Mouse (Mus musculus): Measurements from ENCODE around the gene Scamp1.
"Not testable (repeated sequence)": the region's sequence is repeated elsewhere in the genome, so short reads cannot be mapped to it uniquely, and the experiment has no call there.

Gene Scamp1

GRCm38 (mm10) chr13:94285281-94285871, at the start of gene Scamp1:
TSS of gene Scamp1 (minus strand) at chr13:94285857.
- peak; percentile 75 to 82 for DNase-seq (ENCODE audit: low spot score in 2 of 2)

- DNase-seq (ENCODE audit: low spot score in 2 of 2), result no peak
Observed at GRCm38 (mm10) chr13:94330392-94330979, 44.8 kb upstream of the Scamp1 start.

- DNase-seq (ENCODE audit: low spot score in 2 of 2), result not testable (repeated sequence)
Observed at GRCm38 (mm10) chr13:94329005-94329404, 43.3 kb upstream of the Scamp1 start.

DNA sequence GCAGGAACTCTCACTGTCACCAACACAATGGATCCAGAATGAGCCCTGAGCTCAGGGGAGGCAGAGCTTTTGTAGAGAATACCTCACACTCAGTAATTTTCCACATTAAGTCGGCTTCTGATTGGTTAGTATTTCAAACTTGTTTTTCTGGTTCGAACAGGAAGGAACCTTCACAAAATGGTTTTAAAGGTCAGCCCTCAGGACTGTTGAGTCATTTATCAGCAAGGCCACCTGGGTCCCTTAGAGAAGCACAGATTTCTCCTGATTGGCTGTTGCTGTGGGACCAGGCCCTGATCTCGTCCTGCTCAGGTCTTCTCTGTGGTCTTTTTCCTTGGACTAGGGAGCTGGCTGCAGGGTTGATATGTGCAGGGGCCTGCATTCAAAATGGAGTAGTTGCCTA, 42.4 kb upstream of the Scamp1 start:
- DNase-seq (ENCODE audit: low spot score in 2 of 2), result no peak

DNA sequence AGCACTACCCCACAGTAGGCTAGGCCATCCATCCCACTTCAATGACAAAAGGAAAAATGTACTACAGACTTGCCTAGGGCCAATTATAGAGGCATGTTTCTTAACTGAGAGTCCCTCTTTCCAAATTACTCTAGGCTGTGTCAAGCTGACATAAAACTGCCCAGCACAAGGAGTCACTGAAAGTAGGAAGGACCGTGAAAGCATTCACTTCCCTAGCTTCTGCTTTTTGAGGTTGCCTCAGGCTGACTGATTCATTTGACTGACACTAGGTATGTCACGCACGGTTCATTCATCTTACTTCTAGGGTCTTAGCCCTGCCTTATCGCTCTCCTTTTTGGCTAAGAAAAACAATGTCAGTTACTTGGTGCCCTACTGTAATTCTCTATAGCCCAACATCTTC, 36.8 kb upstream of the Scamp1 start:
- DNase-seq (ENCODE audit: low spot score in 2 of 2), result no peak

DNA sequence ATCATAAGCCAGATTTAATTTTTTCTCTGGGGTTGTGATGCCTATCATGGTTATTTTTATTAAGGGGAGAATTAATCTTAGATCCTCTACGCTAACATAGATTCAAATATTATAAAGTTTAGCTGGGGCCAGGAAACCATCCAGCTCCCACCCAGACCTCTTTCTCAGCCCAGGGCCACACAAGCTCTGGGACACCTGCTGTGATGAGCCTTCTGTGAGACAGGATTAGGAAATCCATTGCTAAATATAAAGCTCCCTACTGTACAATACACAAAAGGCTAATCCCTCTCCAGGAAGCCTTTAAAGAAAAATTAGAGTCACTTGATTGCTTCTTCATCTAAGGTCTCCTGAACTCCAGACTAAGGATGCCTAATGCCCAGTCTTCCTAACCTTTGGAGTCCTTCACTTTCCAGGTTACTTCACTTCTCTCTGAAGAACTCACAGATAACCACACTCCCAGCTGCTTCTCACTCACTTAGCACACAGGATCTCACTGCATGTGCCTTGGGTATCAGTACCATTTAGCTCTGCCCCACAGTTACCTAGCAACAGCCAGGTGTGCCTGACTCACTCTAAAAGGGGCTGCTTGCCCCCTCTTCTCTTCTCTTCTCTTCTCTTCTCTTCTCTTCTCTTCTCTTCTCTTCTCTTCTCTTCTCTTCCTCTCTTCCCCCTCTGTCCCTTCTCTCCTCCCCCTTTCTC, 35.6 kb upstream of the Scamp1 start:
- no peak for DNase-seq (ENCODE audit: low spot score in 2 of 2)

DNA sequence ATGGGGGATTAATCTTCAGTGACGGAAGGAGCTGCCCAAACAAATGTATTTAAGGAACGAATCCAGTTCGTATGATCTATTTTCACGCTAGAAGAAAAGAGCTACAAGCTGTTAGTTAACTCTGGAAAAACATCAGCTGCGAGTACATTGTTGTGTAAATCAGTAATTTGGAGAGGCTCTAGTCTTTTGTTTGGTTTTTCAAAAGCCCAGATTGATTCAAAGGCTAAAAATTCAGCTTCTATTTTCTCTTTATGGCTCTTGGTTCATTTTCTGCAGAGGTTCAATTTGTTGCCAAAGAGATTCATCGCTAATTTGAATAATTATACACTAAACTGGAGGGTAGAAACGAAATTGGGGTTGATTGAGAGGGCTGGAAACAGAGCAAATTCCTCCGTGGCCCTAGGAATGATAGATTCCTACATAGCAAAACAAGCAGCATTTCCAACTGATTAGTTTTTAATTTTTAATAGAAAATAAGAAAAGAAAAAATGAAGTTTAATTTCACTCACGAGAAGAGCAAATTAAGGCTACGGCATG, 31.4 kb upstream of the Scamp1 start:
- DNase-seq (ENCODE audit: low spot score in 2 of 2), result no peak

- DNase-seq (ENCODE audit: low spot score in 2 of 2), result not testable (repeated sequence)
Observed at GRCm38 (mm10) chr13:94312812-94313211, 27.2 kb upstream of the Scamp1 start.

- no peak for DNase-seq (ENCODE audit: low spot score in 2 of 2)
Observed at GRCm38 (mm10) chr13:94308279-94308678, 22.6 kb upstream of the Scamp1 start.

DNA sequence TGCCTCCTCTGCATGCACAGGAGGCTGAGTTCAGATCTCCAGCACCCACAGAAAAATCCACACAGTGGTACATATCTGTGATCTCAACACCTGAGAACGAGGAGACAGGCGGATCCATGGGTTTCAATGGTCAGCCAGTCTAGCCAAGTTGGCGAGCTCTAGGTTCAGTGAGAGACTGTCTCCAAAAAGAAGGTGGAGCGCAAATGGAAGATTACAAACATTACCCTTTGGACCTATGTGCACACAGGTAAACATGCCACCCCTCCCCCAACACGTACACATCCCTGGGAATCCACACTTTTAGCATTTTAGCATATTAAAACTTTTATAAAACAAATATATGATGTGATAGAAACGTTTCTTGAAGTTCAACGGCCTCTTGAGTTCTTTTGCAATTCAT, 21.9 kb upstream of the Scamp1 start:
- DNase-seq (ENCODE audit: low spot score in 2 of 2), result no peak

DNA sequence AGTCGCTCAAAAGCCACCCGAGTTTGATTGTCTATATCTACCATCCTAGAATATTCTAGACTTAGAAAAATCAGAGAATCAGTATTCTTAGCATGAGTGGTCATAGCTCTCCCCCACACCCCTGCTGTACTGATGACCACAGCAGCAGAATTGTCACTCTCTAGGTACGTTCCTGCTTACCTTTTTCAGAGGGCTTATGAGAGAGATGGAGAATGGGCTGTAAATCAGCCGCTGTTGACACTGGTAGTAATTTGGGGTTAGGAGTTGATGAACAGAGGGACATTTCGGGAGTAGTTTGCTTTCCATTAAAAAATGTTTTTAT, 21.3 kb upstream of the Scamp1 start:
- DNase-seq (ENCODE audit: low spot score in 2 of 2), result no peak

DNA sequence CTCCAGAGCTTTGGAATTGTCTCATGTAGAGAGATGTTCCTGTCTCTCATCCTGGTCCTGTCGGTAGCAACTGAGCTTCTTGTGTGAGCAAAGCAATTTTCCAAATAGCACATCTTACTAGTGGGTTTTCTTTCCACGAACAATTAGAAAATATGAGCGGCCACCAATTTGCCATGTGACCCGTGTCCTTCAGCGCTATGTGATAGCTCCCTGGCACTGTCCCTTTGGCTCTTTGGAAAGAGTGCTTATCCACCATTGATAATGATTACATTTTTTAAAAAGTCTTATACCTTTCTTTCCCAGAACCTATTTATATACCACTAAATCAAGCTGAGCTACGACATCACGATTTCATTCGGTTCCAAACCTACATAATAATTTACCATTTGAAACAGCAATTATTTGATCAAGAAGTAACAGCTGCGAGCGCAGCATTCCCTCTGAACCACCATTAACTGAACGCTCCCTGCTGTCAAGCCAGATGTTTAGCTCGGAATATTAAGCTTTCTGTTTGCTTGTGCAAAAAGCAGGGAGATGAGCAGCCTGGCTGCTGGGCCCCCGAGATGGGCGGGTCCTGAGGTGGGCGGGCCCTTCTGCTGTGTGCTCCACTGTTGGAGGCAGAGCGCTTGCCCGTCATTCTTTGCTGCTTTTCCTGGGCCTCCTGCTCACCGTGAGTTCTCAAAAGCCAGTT, 20.8 kb upstream of the Scamp1 start:
- DNase-seq (ENCODE audit: low spot score in 2 of 2), result peak; percentile 8 to 35

- no peak for DNase-seq (ENCODE audit: low spot score in 2 of 2)
Observed at GRCm38 (mm10) chr13:94300946-94301538, 15.4 kb upstream of the Scamp1 start.

DNA sequence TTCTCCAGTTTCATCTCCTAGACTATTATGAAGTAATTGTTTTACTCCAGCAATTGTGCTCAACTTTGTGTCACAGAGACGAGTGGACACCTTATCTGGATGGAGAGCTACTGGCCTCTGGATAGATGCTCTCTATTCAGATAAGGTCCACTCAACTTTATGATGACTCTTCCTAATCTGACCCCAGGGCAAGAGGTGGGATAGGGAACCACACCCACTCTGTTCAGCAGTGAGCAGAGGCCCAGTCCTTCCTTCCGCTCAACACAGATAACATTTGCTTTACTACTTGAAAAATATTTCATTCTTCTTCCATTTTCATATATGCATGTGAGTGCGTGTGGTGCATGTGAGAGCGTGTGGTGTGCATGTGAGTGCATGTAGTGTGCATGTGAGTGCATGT, 14.6 kb upstream of the Scamp1 start:
- DNase-seq (ENCODE audit: low spot score in 2 of 2), result no peak

- DNase-seq (ENCODE audit: low spot score in 2 of 2), result no peak
Observed at GRCm38 (mm10) chr13:94298401-94298800, 12.7 kb upstream of the Scamp1 start.

DNA sequence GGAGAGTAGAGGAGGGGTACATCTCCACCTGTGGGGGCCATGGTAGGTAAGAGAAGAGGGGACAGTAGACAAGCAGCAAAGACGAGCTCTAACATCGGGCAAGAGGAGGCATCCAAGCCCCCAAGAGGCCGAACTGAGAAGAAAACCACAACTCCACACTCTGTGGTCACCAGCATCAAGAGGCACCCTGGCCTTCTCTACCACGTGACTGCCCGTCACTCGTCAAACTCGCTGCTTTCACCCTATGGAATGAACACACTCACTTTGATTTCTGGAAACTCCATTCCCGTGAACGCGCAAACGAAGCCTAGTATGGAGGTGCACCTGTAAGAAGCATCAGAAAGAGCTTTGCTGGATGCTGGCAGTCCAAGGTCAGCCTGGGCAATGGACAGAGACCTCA, 10.7 kb upstream of the Scamp1 start:
- DNase-seq (ENCODE audit: low spot score in 2 of 2), result no peak

DNA sequence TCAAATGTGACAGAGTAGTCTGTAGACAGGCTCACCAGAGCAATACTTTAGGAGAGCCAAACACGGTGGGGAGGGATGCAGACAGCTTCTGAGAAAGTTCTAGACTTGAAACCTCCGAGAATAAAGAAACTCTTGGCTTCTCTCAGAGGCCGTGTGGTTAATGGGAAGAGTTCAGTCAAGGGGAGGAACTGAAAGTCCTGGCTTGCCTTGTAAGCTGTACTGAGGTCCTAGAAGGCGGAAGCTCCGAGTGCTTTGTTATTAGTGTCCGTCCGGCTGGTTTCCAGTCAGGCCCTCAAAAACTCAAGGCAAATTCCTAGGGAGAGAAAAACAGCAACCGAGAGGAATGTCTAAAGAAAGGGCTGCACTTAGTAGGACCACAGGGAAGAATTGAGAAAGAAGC, 10.3 kb upstream of the Scamp1 start:
- no peak for DNase-seq (ENCODE audit: low spot score in 2 of 2)

DNA sequence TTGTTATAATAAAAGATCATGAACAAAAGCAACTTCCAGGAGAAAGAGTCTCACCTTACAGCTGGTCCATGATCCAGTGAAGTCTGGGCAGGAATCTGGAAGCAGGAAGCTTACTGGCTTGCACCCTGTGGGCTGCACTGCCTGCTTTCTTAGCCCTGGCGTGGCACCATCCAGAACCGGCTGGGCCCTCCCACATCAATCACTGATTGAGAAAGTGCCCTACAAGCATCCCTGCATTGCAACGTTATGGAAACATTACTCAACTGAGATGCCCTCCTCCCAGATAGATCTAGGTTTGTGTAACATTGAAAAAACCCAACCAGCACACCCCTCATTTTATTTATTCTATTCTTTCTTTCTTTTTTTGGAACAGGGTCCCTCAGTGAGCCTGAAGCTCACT, 9.2 kb upstream of the Scamp1 start:
- no peak for DNase-seq (ENCODE audit: low spot score in 2 of 2)

- no peak for DNase-seq (ENCODE audit: low spot score in 2 of 2)
Observed at GRCm38 (mm10) chr13:94293911-94294310, 8.3 kb upstream of the Scamp1 start.

DNA sequence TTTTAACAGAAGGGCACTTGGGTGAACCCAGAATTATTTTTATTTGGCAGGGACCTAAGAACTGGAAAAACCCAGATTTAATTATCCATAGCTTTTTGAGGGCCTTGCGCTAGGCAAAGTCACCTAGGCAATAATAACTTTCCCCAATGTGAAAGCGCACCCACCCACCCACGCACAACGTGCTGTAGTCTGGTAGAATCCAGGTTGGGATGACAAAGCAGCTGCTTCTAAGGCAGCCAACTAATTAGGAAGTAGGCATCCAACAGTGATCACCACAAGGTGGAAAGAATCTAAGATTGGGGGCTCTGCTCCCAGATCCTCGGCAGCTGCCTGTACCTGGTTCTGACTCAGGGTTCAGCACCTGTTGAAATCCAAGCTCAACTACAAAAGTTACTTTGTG, 538 bp upstream of the Scamp1 start:
- no peak for DNase-seq (ENCODE audit: low spot score in 2 of 2)

GRCm38 (mm10) chr13:94284543-94285269, 951 bp downstream of the Scamp1 start:
- DNase-seq (ENCODE audit: low spot score in 2 of 2), result no peak

- DNase-seq (ENCODE audit: low spot score in 2 of 2), result no peak
Observed at GRCm38 (mm10) chr13:94279420-94279819, 6.2 kb downstream of the Scamp1 start.

All from thymus, postnatal 10 days (tissue).